Mouse (Mus musculus): ENCODE data around the gene Tmem233. TPM values are rescaled to one million over a fixed set of nuclear protein-coding genes. Genes with fewer than 3 reads are reported as not detected.

Gene Tmem233
- not detected for polyA plus RNA-seq (2015; fragmentation: Illumina TruSeq; extraction: RNeasy Lipid Tissue Mini Kit (QIAGEN cat#74804); ENCODE audit: insufficient read depth, low replicate concordance)

DNA sequence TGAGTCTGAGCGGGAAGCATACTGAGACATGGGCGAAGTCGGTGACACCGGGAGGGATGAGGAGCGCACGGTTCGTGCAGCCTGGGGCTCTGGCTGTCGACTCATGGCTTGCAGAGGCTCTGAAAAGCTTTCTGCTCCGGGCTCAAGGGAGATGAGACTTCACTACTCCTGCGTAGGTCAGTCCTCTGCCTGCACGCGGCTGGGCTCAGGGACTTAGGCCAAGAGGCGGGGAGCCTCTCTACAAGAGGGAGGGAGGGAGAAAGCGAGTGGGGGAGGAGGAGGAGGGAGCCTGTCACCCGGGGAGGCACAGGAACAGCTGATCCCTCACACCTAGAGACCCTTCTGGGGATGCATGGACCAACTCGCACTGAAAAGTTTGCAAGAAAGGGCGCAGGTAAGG, at the start of gene Tmem233:
Gene Tmem233, minus strand, starts transcription at position 164 of the 400 bp plus-strand sequence.

DNA sequence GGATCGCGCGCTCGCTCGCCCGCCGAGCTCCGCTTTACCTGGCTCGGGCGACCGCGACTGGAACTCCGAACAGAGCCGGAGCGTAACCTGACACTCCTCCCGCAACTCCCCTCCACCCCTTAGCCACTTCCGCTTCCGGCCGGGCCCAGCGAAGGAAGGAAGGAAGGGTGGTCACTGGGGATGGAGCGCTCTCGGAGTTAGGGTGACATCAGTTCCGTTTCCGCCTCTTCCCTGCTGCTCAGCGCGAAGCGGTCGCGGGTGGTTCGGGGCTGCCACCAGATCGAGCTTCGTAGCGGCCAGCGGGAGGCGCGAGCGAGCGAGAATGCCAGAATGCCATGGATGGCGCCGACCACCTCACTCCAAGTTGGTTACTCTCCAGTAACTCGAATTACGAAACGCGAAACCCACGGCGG, 58.7 kb downstream of the Tmem233 start, which contains the start of gene Prkab1:
Gene Prkab1, minus strand, starts transcription at position 182 of the 413 bp plus-strand sequence.

Other genes starting within 250 kb of the Tmem233 start
- 3.0 TPM for gene Cit, start 238.0 kb downstream of the Tmem233 start, polyA plus RNA-seq (2015; fragmentation: Illumina TruSeq; extraction: RNeasy Lipid Tissue Mini Kit (QIAGEN cat#74804); ENCODE audit: insufficient read depth, low replicate concordance)
- gene Prkab1, start 58.7 kb downstream of the Tmem233 start, polyA plus RNA-seq (2015; fragmentation: Illumina TruSeq; extraction: RNeasy Lipid Tissue Mini Kit (QIAGEN cat#74804); ENCODE audit: insufficient read depth, low replicate concordance) = 50.5 TPM
- not detected for gene Ccdc60, start 205.7 kb upstream of the Tmem233 start, polyA plus RNA-seq (2015; fragmentation: Illumina TruSeq; extraction: RNeasy Lipid Tissue Mini Kit (QIAGEN cat#74804); ENCODE audit: insufficient read depth, low replicate concordance)